Mouse (Mus musculus) naive thymus-derived CD4-positive, alpha-beta T cell, adult 2 months (primary cell): ENCODE results near the gene Ppp3r2.
A peak's percentile ranks its signal among the peaks of the same experiment; 100 is the strongest.

Experiments used
- DNase-seq: peaks from one replicate; pipeline ENCODE4 v3.0.0-alpha.2; 2011; ENCODE audit warnings: low read depth

The Ppp3r2 gene

GRCm38 (mm10) chr4:49681812-49682211 is at the start of gene Ppp3r2:
TSS of gene Ppp3r2 (minus strand) at chr4:49682024.
- no peak for DNase-seq

- no peak for DNase-seq
Measured at GRCm38 (mm10) chr4:49729326-49729725, 47.5 kb upstream of the Ppp3r2 start.

GRCm38 (mm10) chr4:49723908-49724307 is 42.1 kb upstream of the Ppp3r2 start:
- no peak for DNase-seq

- DNase-seq: no peak
Measured at GRCm38 (mm10) chr4:49691405-49692194, 9.8 kb upstream of the Ppp3r2 start.

GRCm38 (mm10) chr4:49688594-49689288 is 6.9 kb upstream of the Ppp3r2 start:
- peak; percentile 41 for DNase-seq

GRCm38 (mm10) chr4:49680171-49680875 is 1.5 kb downstream of the Ppp3r2 start:
- no peak for DNase-seq

GRCm38 (mm10) chr4:49676790-49677189 is 5.0 kb downstream of the Ppp3r2 start:
- no peak for DNase-seq

GRCm38 (mm10) chr4:49676071-49676470 is 5.8 kb downstream of the Ppp3r2 start:
- DNase-seq: no peak

GRCm38 (mm10) chr4:49664850-49665249 is 17.0 kb downstream of the Ppp3r2 start:
- DNase-seq: no peak

GRCm38 (mm10) chr4:49662231-49662630 is 19.6 kb downstream of the Ppp3r2 start:
- DNase-seq: no peak

GRCm38 (mm10) chr4:49661664-49662063 is 20.2 kb downstream of the Ppp3r2 start:
- no peak for DNase-seq

GRCm38 (mm10) chr4:49659421-49659820 is 22.4 kb downstream of the Ppp3r2 start:
- no peak for DNase-seq

- no peak for DNase-seq
Measured at GRCm38 (mm10) chr4:49639913-49640312, 41.9 kb downstream of the Ppp3r2 start.

GRCm38 (mm10) chr4:49637821-49638220 is 44.0 kb downstream of the Ppp3r2 start:
- DNase-seq: no peak

GRCm38 (mm10) chr4:49632139-49632481 is 49.7 kb downstream of the Ppp3r2 start:
- no peak for DNase-seq

GRCm38 (mm10) chr4:49631319-49632138 is 50.3 kb downstream of the Ppp3r2 start, which contains the start of gene Rnf20:
TSS of gene Rnf20 (plus strand) at chr4:49632006.
- DNase-seq: peak; percentile 96

- no peak for DNase-seq
Measured at GRCm38 (mm10) chr4:49628941-49629340, 52.9 kb downstream of the Ppp3r2 start.
